Mouse (Mus musculus): ENCODE measurements at regions not wholly inside any gene's neighbourhood (a gene's known extent, or its start where the extent isn't known, plus 50 kb on each side); places are given as distances from the start of the nearest gene placed in this dataset.

- TF ChIP-seq CTCF (IDR thresholded peaks at IDR 0.05 in 2 of 3, conservative IDR thresholded peaks at IDR 0.05 in 1 of 3; ENCODE audit: control insufficient read depth in 1 of 3, insufficient read depth in 1 of 3, low read depth in 2 of 3, low read length in 3 of 3, poor library complexity in 1 of 3, severe bottlenecking in 1 of 3): no peak
- TF ChIP-seq MYC (IDR thresholded peaks at IDR 0.05; ENCODE audit: low read depth, low read length): no peak
- TF ChIP-seq EP300 (IDR thresholded peaks at IDR 0.05; ENCODE audit: low read depth in 1 of 2, low read length in 2 of 2): no peak
- no peak for TF ChIP-seq E2F4 (IDR thresholded peaks at IDR 0.05; ENCODE audit: borderline replicate concordance, low read depth, low read length)
- no peak for TF ChIP-seq BHLHE40 (IDR thresholded peaks at IDR 0.05; ENCODE audit: borderline replicate concordance, low read depth, low read length)
Measured at GRCm38 (mm10) chr10:72078363-72078762, 576.3 kb upstream of the Zwint start.

Measured in MEL (cell line).